Mouse (Mus musculus): ENCODE data around the gene Rc3h1.

DNA sequence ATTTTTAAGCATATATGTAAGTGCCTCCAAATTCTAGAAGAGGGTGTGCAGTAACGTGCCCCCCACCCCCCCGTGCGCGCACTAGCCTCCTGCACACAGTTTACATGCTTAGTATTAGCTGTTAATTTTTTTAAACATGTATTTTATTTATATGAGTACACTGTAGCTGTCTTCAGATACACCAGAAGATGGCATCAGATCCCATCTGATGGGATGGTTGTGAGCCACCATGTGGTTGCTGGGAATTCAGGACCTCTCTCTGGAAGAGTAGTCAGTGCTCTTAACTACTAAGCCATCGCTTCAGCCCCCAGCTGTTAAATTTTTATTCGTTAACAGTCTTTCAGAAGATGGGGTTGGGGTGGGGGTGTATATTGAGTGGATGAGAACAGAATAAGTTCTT lies 29.3 kb downstream of the Rc3h1 start:
- TF ChIP-seq POLR2A (IDR thresholded peaks at IDR 0.05; ENCODE audit: control insufficient read depth, extremely low read depth, insufficient read depth, low read length, poor library complexity), result no peak
- no peak for TF ChIP-seq CTCF (IDR thresholded peaks at IDR 0.05; ENCODE audit: borderline replicate concordance, control insufficient read depth, extremely low read depth, insufficient read depth, low read length, poor library complexity)

Measured in thymus, adult 2 months (tissue).